Mouse (Mus musculus) liver, adult 10 weeks (tissue): ENCODE results near the gene Chic2. TPM values are rescaled to one million over a fixed set of nuclear protein-coding genes. Genes with fewer than 3 reads are reported as not detected.

Source experiments
- polyA plus RNA-seq: library from polyadenylated mRNA; stranded (reverse); fragments of 350-450 nt; fragmentation: Illumina TruSeq; extraction: RNeasy Lipid Tissue Mini Kit (QIAGEN cat#74804); gene quantifications from one replicate; pipeline ENCODE4 v1.2.3, GENCODE M21; 2014; ENCODE audit warnings: low read depth, low replicate concordance

Chic2 gene
- 21.6 TPM for polyA plus RNA-seq

DNA sequence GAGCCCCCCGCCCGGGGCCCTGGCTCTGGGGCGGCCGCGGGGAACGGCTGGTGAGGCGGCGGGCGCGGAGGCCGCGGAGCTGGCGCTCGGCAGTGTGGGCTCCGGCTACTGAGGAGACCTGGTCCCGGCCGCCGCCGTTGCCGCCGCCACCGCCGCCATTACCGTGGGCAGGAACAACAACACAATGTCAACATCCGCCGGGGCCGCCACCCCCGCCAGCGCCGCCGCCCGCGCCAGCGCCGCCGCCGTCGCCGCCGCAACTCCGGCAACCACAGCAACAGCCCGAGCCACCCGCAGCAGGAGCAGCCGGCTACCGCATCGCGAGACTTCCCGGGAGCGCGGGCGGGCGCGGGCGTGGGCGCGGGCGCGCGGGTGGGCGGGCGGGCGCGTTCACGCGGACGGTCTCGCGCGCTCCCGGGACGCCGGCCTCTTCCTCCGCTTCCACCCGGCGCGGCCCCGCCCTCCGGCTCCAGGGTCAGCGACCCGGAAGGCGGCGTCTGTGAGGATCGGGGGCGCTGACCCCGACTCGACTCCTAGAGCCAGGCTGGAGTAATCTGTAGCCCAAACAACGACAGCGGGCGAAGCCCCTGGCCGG, at the start of gene Chic2:
Gene Chic2, minus strand, starts transcription at position 465 of the 595 bp plus-strand sequence.

DNA sequence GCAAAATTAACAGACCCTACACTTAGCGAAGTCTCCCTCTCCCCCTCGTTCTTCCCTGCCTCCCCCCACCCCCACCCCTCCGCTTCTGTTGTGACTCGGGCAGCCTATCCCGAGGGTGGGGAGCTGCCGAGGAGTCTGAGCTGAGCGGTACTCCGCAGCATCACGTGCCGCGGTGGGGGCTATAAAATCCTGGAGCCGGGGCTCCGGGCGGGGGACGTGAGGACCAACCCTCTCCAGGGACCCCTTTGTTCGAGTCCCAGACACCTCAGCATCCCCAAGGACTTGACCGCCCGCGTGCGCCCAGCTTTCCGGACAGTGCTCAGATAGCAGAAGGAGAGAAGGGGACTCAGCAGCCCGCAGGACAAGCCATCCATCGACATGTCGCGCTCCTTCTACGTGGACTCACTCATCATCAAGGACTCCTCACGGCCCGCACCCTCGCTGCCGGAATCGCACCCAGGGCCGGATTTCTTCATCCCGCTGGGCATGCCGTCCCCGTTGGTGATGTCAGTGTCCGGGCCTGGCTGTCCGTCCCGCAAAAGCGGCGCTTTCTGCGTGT, 30.9 kb upstream of the Chic2 start, which contains the start of gene Gsx2:
Gene Gsx2, plus strand, starts transcription at position 219 of the 559 bp plus-strand sequence.

Other genes with a start within 250 kb of the Chic2 start
- gene Gsx2, start 30.8 kb upstream of the Chic2 start, polyA plus RNA-seq, result not detected
- 2.6 TPM for gene Pdgfra, start 107.5 kb upstream of the Chic2 start, polyA plus RNA-seq